Mouse (Mus musculus): ENCODE measurements around the gene Plac8.

GRCm38 (mm10) chr5:100518049-100519026, 53.7 kb downstream of the Plac8 start, which contains the start of gene Cops4:
- peak; percentile 32; the same call in 1 of the 2 replicates for TF ChIP-seq CTCF (IDR thresholded peaks at IDR 0.05; ENCODE audit: low read depth)
- peak; percentile 70 for TF ChIP-seq EP300 (IDR thresholded peaks at IDR 0.05; ENCODE audit: low read depth)

Measured in liver, postnatal 0 days (tissue).